Mouse (Mus musculus) liver, postnatal 0 days (tissue): ENCODE data around the gene Bmf.

Experiments used
- CTCF ChIP-seq: sonication (generic); IDR thresholded peaks from 2 replicates; pipeline ENCODE4 v1.5.1; 2016; ENCODE audit warnings: antibody characterized with exemption, low read depth
- EP300 ChIP-seq: IDR thresholded peaks from 2 replicates; pipeline ENCODE4 v1.6.1; 2016; ENCODE audit warnings: antibody characterized with exemption, low read depth, mild to moderate bottlenecking

GRCm38 (mm10) chr2:118536111-118536510 lies 13.4 kb downstream of the Bmf start:
- TF ChIP-seq EP300, result no peak
- TF ChIP-seq CTCF, result no peak
